Mouse (Mus musculus): ENCODE data around the gene Trim71. TPM values are rescaled to one million over a fixed set of nuclear protein-coding genes. Genes with fewer than 3 reads are reported as not detected.

Gene Trim71
- polyA plus RNA-seq, 1 experiment from 2014 or later, result 1.9 TPM

DNA sequence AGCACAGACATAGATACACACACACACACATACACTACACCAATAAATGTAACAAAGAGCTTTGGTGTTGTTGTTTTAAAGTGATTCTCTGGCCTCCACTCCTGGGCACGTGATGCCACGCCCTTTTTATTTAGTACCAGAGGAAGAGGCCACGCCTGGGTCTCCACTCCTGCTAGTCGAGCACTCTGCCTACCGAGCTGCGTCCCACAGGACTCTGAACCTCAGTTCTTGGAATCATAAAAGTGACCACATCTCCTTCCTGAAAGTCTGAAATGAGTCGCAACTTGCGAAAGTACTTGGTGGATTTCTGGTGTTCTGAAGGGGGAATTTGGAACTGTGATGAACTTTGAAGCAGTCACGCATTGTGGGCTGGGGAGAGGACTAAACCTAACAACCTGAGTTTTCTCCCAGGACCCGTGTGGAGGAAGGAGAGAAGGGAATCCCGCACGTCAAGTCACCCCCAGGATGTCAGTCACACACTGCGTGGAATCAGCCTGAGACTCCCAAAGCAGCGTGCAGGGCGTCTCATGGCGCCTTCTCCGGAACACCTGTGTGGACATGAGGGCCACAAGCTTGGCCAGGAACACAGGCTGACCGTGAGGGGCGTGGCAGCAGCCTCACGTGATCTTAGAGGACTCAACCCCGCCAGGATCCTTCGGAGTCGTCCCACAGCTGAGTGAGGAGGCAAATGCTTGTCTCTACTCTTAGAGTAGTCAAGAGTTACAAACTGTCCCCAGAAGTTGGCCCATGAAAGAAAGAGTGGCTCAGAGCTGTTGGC, 76.5 kb downstream of the Trim71 start:
- no peaks in the 10 kb centered on the region for H3K36me3 ChIP-seq (replicated peaks; ENCODE audit: control insufficient read depth, insufficient read depth, low read depth, low read length)
- DNase-seq (ENCODE audit: low spot score) (no peak), ATAC-seq (replicated peaks; ENCODE audit: insufficient number of reproducible peaks, low FRiP score, low TSS enrichment, low read depth) (no peak)
- H3K4me2 ChIP-seq (ENCODE audit: low read depth, low read length), result no peak overlapping the region
- H3K9me3 ChIP-seq (replicated peaks; ENCODE audit: control insufficient read depth, low read length), result no peaks in the 10 kb centered on the region
- WGBS, result 88% methylated on average over 23 of the region's 23 CpGs
- no peaks in the 10 kb centered on the region for H3K4me1 ChIP-seq (ENCODE audit: control insufficient read depth, insufficient read depth, low read length)
- H3K27me3 ChIP-seq (ENCODE audit: control insufficient read depth, insufficient read depth, low read length), result no peaks in the 10 kb centered on the region
- no peak overlapping the region for H3K4me3 ChIP-seq (ENCODE audit: low read depth, low read length)
- no peak overlapping the region for H3K27ac ChIP-seq (replicated peaks; ENCODE audit: low read depth, low read length)
- H3K9ac ChIP-seq (replicated peaks; ENCODE audit: low read length), result no peak overlapping the region

DNA sequence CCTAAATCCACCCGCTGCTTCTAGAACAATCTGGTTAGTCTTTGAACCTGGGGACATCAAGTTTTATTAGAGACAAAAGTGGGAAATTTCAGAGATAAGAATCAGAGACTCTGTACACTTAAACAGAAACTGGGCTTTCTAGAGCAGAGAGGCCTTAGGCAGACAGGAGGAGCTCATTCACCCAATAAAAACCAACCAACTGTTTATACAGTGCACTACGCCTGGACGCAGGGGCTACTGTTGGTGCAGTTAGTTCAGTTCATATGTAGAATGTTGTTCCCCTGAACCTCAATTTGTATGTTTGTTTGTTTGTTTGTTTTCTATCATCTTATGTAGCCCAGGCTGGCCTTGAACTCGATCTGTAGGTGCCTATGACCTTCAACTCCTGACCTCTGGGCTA, 77.4 kb downstream of the Trim71 start:
- Histone ChIP-seq H3K4me2 (ENCODE audit: low read depth, low read length) (no peak overlapping the region), H3K9me3 (replicated peaks; ENCODE audit: control insufficient read depth, low read length) (no peaks in the 10 kb centered on the region), H3K9ac (replicated peaks; ENCODE audit: low read length) (no peak overlapping the region), H3K4me1 (ENCODE audit: control insufficient read depth, insufficient read depth, low read length) (no peaks in the 10 kb centered on the region), H3K27ac (replicated peaks; ENCODE audit: low read depth, low read length) (no peak overlapping the region), H3K27me3 (ENCODE audit: control insufficient read depth, insufficient read depth, low read length) (no peaks in the 10 kb centered on the region), H3K36me3 (replicated peaks; ENCODE audit: control insufficient read depth, insufficient read depth, low read depth, low read length) (no peaks in the 10 kb centered on the region), H3K4me3 (ENCODE audit: low read depth, low read length) (no peak overlapping the region)
- DNase-seq (ENCODE audit: low spot score) (no peak), ATAC-seq (replicated peaks; ENCODE audit: insufficient number of reproducible peaks, low FRiP score, low TSS enrichment, low read depth) (no peak)
- WGBS, result 83% methylated on average over 4 of the region's 4 CpGs

DNA sequence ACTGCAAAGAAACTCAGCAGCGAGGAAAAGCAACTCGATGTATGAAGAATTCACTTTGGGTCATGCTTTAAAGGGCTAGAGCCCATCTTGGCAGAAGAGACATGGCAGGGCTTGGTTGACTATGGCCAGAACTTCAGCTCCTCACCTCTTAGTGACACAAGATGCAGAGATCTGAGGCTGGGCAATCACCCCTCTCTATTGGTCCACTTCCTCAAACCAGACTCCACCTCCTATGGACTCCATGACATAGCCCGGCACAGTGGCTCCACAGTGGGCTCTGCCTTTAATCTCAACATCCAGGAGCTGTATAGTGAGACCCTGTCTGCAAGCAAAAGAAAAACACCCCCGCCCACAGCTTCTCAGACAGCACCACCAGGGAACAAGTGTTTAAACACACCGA, 79.4 kb downstream of the Trim71 start:
- no peaks in the 10 kb centered on the region for H3K27me3 ChIP-seq (ENCODE audit: control insufficient read depth, insufficient read depth, low read length)
- 78% methylated on average over 5 of the region's 5 CpGs for WGBS
- no peaks in the 10 kb centered on the region for H3K9me3 ChIP-seq (replicated peaks; ENCODE audit: control insufficient read depth, low read length)
- no peak overlapping the region for H3K27ac ChIP-seq (replicated peaks; ENCODE audit: low read depth, low read length)
- H3K4me3 ChIP-seq (ENCODE audit: low read depth, low read length), result no peak overlapping the region
- no peak for DNase-seq (ENCODE audit: low spot score)
- no peak overlapping the region for H3K4me2 ChIP-seq (ENCODE audit: low read depth, low read length)
- no peak overlapping the region for H3K9ac ChIP-seq (replicated peaks; ENCODE audit: low read length)
- ATAC-seq (replicated peaks; ENCODE audit: insufficient number of reproducible peaks, low FRiP score, low TSS enrichment, low read depth), result no peak
- H3K4me1 ChIP-seq (ENCODE audit: control insufficient read depth, insufficient read depth, low read length), result no peaks in the 10 kb centered on the region
- H3K36me3 ChIP-seq (replicated peaks; ENCODE audit: control insufficient read depth, insufficient read depth, low read depth, low read length), result no peaks in the 10 kb centered on the region

DNA sequence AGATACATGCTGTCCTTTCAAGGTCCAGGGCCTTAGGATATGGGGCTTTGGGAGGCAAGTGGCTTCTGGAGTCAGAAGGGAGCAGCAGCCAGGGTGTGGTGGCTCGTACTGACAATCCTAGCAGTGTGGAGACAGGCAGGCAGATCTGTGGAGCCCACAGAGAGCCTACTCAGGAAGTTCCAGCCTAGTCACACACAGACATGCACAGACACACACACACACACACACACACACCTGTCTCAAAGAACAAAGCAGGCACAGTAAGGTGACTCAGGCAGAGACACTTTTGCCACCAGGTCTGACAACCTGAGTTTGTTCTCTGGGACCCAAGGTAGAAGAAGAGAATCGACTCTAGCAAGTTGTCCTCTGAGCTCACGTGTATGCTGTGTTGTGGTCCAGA, 83.2 kb downstream of the Trim71 start:
- DNase-seq (ENCODE audit: low spot score), result no peak
- no peak overlapping the region for H3K27ac ChIP-seq (replicated peaks; ENCODE audit: low read depth, low read length)
- H3K27me3 ChIP-seq (ENCODE audit: control insufficient read depth, insufficient read depth, low read length), result no peaks in the 10 kb centered on the region
- no peak overlapping the region for H3K4me3 ChIP-seq (ENCODE audit: low read depth, low read length)
- H3K9me3 ChIP-seq (replicated peaks; ENCODE audit: control insufficient read depth, low read length), result no peaks in the 10 kb centered on the region
- H3K4me2 ChIP-seq (ENCODE audit: low read depth, low read length), result no peak overlapping the region
- H3K9ac ChIP-seq (replicated peaks; ENCODE audit: low read length), result no peak overlapping the region
- 73% methylated on average over 3 of the region's 3 CpGs for WGBS
- no peaks in the 10 kb centered on the region for H3K36me3 ChIP-seq (replicated peaks; ENCODE audit: control insufficient read depth, insufficient read depth, low read depth, low read length)
- no peak for ATAC-seq (replicated peaks; ENCODE audit: insufficient number of reproducible peaks, low FRiP score, low TSS enrichment, low read depth)
- no peaks in the 10 kb centered on the region for H3K4me1 ChIP-seq (ENCODE audit: control insufficient read depth, insufficient read depth, low read length)

DNA sequence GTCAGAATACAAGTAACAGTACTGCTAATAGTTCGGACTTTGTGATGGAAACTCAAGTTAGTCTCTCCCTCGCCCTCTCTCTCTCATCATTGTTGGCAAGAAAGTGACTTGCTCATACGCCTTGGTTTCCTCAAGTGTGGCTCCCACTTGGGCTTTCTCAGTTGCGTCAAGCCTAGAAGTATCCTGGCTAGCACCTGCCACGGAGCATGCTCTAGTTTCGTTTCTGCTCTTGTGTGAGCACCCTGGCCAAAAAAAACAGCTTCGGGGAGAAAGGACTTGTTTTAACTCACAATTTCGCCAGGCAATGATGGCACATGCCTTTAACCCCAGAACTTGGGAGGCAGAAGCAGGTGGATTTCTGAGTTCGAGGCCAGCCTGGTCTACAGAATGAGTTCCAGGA, 87.2 kb downstream of the Trim71 start:
- H3K9me3 ChIP-seq (replicated peaks; ENCODE audit: control insufficient read depth, low read length), result no peaks in the 10 kb centered on the region
- DNase-seq (ENCODE audit: low spot score), result no peak
- H3K4me2 ChIP-seq (ENCODE audit: low read depth, low read length), result no peak overlapping the region
- ATAC-seq (replicated peaks; ENCODE audit: insufficient number of reproducible peaks, low FRiP score, low TSS enrichment, low read depth), result no peak
- no peaks in the 10 kb centered on the region for H3K27me3 ChIP-seq (ENCODE audit: control insufficient read depth, insufficient read depth, low read length)
- no peak overlapping the region for H3K27ac ChIP-seq (replicated peaks; ENCODE audit: low read depth, low read length)
- 96% methylated on average over 9 of the region's 9 CpGs for WGBS
- H3K4me1 ChIP-seq (ENCODE audit: control insufficient read depth, insufficient read depth, low read length), result no peaks in the 10 kb centered on the region
- H3K36me3 ChIP-seq (replicated peaks; ENCODE audit: control insufficient read depth, insufficient read depth, low read depth, low read length), result no peaks in the 10 kb centered on the region
- H3K9ac ChIP-seq (replicated peaks; ENCODE audit: low read length), result no peak overlapping the region
- H3K4me3 ChIP-seq (ENCODE audit: low read depth, low read length), result no peak overlapping the region

DNA sequence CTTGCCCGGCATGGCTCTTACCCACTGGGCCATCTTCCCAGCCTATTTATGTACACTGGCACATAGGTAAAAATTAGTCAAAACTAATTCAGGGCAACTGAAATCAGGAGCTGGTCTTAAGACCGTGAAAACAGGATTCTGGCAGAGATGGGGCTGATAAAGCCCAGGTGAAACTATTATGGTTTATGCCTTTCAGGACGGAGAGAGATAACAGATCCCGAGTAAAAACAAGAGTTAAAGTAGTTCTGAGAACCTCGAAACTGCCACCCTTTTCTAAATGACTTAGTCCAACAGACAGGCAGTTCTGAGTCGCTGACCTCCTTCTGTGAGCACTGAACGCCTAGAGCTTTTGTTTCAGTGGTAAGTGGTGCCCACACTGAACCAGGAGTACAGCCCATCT, 92.3 kb downstream of the Trim71 start:
- no peak for ATAC-seq (replicated peaks; ENCODE audit: insufficient number of reproducible peaks, low FRiP score, low TSS enrichment, low read depth)
- DNase-seq (ENCODE audit: low spot score), result no peak
- no peak overlapping the region for H3K27ac ChIP-seq (replicated peaks; ENCODE audit: low read depth, low read length)
- no peaks in the 10 kb centered on the region for H3K36me3 ChIP-seq (replicated peaks; ENCODE audit: control insufficient read depth, insufficient read depth, low read depth, low read length)
- H3K4me1 ChIP-seq (ENCODE audit: control insufficient read depth, insufficient read depth, low read length), result no peaks in the 10 kb centered on the region
- H3K27me3 ChIP-seq (ENCODE audit: control insufficient read depth, insufficient read depth, low read length), result no peaks in the 10 kb centered on the region
- H3K9me3 ChIP-seq (replicated peaks; ENCODE audit: control insufficient read depth, low read length), result no peaks in the 10 kb centered on the region
- H3K9ac ChIP-seq (replicated peaks; ENCODE audit: low read length), result no peak overlapping the region
- no peak overlapping the region for H3K4me2 ChIP-seq (ENCODE audit: low read depth, low read length)
- WGBS, result 88% methylated on average over 7 of the region's 7 CpGs
- H3K4me3 ChIP-seq (ENCODE audit: low read depth, low read length), result no peak overlapping the region

DNA sequence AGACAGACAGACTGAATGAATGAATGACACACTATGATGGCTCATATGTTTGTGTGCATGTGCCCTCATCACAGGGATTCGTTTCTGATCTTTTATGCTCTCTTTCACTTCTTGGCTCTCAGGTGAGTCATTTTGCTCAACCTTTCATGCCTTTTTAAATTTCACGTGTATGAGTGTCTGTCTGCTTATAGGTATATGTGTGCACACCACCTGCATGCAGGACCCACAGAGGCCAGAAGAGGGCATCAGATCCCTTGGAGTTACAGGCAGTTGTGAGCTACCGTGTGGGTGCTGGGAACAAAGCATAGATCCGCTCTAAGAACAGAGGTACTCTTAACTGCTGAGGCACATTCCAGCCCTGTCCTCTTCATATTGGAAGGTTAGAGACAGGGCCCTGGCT, 95.5 kb downstream of the Trim71 start:
- H3K9me3 ChIP-seq (replicated peaks; ENCODE audit: control insufficient read depth, low read length), result no peaks in the 10 kb centered on the region
- H3K4me3 ChIP-seq (ENCODE audit: low read depth, low read length), result no peak overlapping the region
- no peak overlapping the region for H3K27ac ChIP-seq (replicated peaks; ENCODE audit: low read depth, low read length)
- no peak overlapping the region for H3K9ac ChIP-seq (replicated peaks; ENCODE audit: low read length)
- DNase-seq (ENCODE audit: low spot score), result no peak
- H3K36me3 ChIP-seq (replicated peaks; ENCODE audit: control insufficient read depth, insufficient read depth, low read depth, low read length), result 0 out of 2 replicates have a peak, but pooled peaks cover 2% of the 10 kb centered on the region
- H3K27me3 ChIP-seq (ENCODE audit: control insufficient read depth, insufficient read depth, low read length), result no peaks in the 10 kb centered on the region
- no peak overlapping the region for H3K4me2 ChIP-seq (ENCODE audit: low read depth, low read length)
- ATAC-seq (replicated peaks; ENCODE audit: insufficient number of reproducible peaks, low FRiP score, low TSS enrichment, low read depth), result no peak
- WGBS, result 91% methylated on average over 4 of the region's 4 CpGs
- no peaks in the 10 kb centered on the region for H3K4me1 ChIP-seq (ENCODE audit: control insufficient read depth, insufficient read depth, low read length)

DNA sequence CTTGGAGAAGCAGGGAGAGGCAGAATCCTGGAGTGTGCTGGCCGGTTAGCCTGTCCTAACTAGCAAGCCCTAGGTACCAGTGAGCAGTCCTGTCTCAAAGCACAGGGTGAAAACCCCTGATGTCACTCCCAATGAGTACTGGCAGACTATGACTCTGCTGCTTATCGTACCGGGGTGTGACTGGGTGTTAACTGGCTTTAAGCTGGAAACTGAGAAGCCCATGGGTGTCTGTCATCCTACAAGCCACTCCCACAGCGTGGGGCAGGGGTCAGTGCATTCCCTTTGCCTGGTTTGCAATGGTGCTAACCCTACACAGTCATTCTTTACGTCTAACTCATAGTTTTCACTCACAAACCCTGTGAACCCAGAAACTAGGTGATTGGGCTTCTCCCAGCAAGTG, 96.0 kb downstream of the Trim71 start:
- DNase-seq (ENCODE audit: low spot score) (no peak), ATAC-seq (replicated peaks; ENCODE audit: insufficient number of reproducible peaks, low FRiP score, low TSS enrichment, low read depth) (no peak)
- no peak overlapping the region for H3K27ac ChIP-seq (replicated peaks; ENCODE audit: low read depth, low read length)
- H3K36me3 ChIP-seq (replicated peaks; ENCODE audit: control insufficient read depth, insufficient read depth, low read depth, low read length), result 0 out of 2 replicates have a peak, but pooled peaks cover 2% of the 10 kb centered on the region
- no peaks in the 10 kb centered on the region for H3K4me1 ChIP-seq (ENCODE audit: control insufficient read depth, insufficient read depth, low read length)
- H3K27me3 ChIP-seq (ENCODE audit: control insufficient read depth, insufficient read depth, low read length), result no peaks in the 10 kb centered on the region
- WGBS, result 81% methylated on average over 5 of the region's 5 CpGs
- H3K9me3 ChIP-seq (replicated peaks; ENCODE audit: control insufficient read depth, low read length), result no peaks in the 10 kb centered on the region
- no peak overlapping the region for H3K4me2 ChIP-seq (ENCODE audit: low read depth, low read length)
- no peak overlapping the region for H3K9ac ChIP-seq (replicated peaks; ENCODE audit: low read length)
- no peak overlapping the region for H3K4me3 ChIP-seq (ENCODE audit: low read depth, low read length)
